Mouse (Mus musculus) stomach, embryonic 16.5 days (tissue): ENCODE data around the gene L3mbtl3. TPM values are rescaled to one million over a fixed set of nuclear protein-coding genes. Genes with fewer than 3 reads are reported as not detected.
A peak's percentile ranks its signal among the peaks of the same experiment; 100 is the strongest.

Source experiments
- ATAC-seq: fragments of 200-750 bp; cut with Nextera tagmentation; 2 replicates; pipeline ENCODE4 v1.8.0; 2017; ENCODE audit warnings: moderate number of reproducible peaks, moderate TSS enrichment; ENCODE audit not compliant: insufficient read depth, low FRiP score
- H3K27ac ChIP-seq: fragments of 300-500 bp; sonication (generic); 2 replicates; pipeline ENCODE4 v1.5.1; 2014; ENCODE audit warnings: low read length
- H3K27me3 ChIP-seq: fragments of 300-500 bp; sonication (generic); 2 replicates; pipeline ENCODE4 v1.6.1; 2014; ENCODE audit warnings: low read length, control low read depth, mixed read lengths; ENCODE audit not compliant: control insufficient read depth, insufficient read depth
- H3K36me3 ChIP-seq: fragments of 300-500 bp; sonication (generic); 2 replicates; pipeline ENCODE4 v1.6.1; 2014; ENCODE audit warnings: low read length; ENCODE audit not compliant: control insufficient read depth, insufficient read depth
- H3K4me1 ChIP-seq: fragments of 300-500 bp; sonication (generic); 2 replicates; pipeline ENCODE4 v1.6.1; 2014; ENCODE audit warnings: low read length, control low read depth, mixed read lengths; ENCODE audit not compliant: control insufficient read depth, insufficient read depth
- H3K4me2 ChIP-seq: fragments of 300-500 bp; sonication (generic); 2 replicates; pipeline ENCODE4 v1.6.1; 2014; ENCODE audit warnings: low read depth, low read length, mixed read lengths
- H3K4me3 ChIP-seq: fragments of 300-500 bp; sonication (generic); replicated peaks from 2 replicates; pipeline ENCODE4 v1.5.1; 2014; ENCODE audit warnings: mild to moderate bottlenecking, low read length
- H3K9ac ChIP-seq: fragments of 300-500 bp; sonication (generic); 2 replicates; pipeline ENCODE4 v1.6.1; 2014; ENCODE audit warnings: low read length
- H3K9me3 ChIP-seq: fragments of 300-500 bp; sonication (generic); replicated peaks from 2 replicates; pipeline ENCODE4 v1.6.1; 2016; ENCODE audit warnings: low read length, control low read depth; ENCODE audit not compliant: control insufficient read depth
- WGBS: fragments of 180-500 bp; shearing (Covaris S2); extraction: QIAGEN DNeasy Blood & Tissue Kit; methylation state at CpG from one replicate; pipeline ENCODE4 v1.1.7; 2014; 5-methylcytosine and 5-hydroxymethylcytosine counted together
- polyA plus RNA-seq: library from polyadenylated mRNA; unstranded; fragments of >200 nt; fragmentation: Nextera tagmentation; extraction: Ambion mirVana; gene quantifications from 2 replicates; pipeline ENCODE4 v1.2.1, GENCODE M21; 2015

Gene L3mbtl3
- polyA plus RNA-seq, 1 experiment from 2014 or later = 11.3 TPM

DNA sequence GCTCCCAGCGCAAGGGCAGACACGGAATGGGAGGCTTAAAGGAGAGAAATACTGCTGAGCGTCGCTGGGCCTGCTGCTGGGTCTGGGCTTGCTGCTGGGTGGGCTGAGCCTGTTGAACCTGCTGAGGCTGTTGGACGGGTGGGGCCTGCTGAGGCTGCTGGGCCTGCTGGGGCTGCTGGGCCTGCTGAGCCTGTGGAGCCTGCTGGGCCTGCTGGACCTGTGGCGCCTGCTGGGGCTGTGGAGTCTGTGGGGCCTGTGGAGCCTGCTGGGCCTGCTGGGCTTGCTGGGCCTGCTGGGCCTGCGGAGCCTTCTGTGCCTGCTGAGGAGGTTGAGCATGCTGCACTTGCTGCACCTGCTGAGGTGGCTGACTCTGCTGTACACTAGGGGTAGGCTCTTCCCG, 95.8 kb downstream of the L3mbtl3 start:
- Histone ChIP-seq H3K27me3 (no peaks in the 10 kb centered on the region), H3K4me2 (no peak overlapping the region), H3K27ac (no peak overlapping the region), H3K9ac (no peak overlapping the region), H3K9me3 (no peaks in the 10 kb centered on the region), H3K4me1 (no peaks in the 10 kb centered on the region), H3K36me3 (peaks cover 10% of the 10 kb centered on the region), H3K4me3 (no peak overlapping the region)
- 64% methylated on average over 8 of the region's 8 CpGs for WGBS
- peak; percentile 85 for ATAC-seq

DNA sequence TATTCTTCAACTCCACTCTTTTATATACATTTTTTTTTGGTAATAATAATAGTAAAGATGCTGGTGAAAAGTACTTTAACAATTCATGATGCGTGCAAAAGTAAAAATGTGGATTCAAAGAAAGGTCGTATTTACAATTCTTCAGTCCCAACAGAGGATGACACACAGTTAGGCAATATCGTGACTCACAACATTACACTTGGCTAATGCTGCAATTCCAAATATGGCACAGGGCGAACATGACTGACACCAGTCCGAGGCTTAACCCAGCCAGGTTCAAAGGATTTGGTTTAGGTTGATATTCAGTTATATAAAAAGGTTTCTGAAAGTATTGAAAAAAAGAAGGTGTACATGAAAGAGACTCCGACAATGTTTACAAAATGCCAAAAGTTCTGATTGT, 100.4 kb downstream of the L3mbtl3 start:
- Histone ChIP-seq H3K4me3 (no peak overlapping the region), H3K36me3 (peaks cover 5% of the 10 kb centered on the region), H3K9ac (no peak overlapping the region), H3K9me3 (no peaks in the 10 kb centered on the region), H3K4me2 (no peak overlapping the region), H3K27me3 (no peaks in the 10 kb centered on the region), H3K27ac (no peak overlapping the region), H3K4me1 (no peaks in the 10 kb centered on the region)
- WGBS = 90% methylated on average over 6 of the region's 6 CpGs
- ATAC-seq = no peak

DNA sequence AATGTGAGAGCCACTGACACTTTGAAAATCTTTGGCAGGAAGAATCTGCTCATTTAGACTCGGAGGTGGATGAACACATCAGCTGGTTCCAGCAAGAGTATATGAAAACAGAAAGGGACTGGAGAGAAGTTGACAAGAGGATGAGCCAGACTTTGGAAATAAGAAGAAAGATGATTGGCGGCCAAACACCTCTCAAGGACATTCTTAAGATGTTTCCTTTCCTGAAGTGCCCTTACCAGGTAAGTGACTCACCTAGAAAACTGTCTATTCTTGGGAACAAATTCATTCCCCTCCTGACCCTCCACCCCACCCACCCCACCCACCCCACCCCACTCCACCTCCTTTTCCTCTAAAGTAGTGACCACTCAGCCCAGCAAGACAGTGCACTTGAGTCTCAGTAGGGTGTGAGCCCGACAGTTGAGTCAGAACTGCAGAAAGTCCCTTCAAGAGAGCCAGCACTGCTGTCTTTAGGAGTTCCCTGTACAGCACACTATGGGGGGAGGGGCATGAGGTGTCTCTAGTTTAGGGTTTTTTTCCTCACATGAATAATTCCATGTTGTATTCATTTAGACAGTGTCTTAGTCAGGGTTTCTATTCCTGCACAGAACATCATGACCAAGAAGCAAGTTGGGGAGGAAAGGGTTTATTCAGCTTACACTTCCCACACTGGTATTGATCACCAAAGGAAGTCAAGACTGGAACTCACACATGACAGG, 111.9 kb downstream of the L3mbtl3 start:
- Histone ChIP-seq H3K27me3 (no peaks in the 10 kb centered on the region), H3K4me1 (no peaks in the 10 kb centered on the region), H3K9ac (no peak overlapping the region), H3K9me3 (no peaks in the 10 kb centered on the region), H3K27ac (no peak overlapping the region), H3K36me3 (no peaks in the 10 kb centered on the region), H3K4me3 (no peak overlapping the region), H3K4me2 (no peak overlapping the region)
- WGBS = 76% methylated on average over 3 of the region's 3 CpGs
- no peak for ATAC-seq

DNA sequence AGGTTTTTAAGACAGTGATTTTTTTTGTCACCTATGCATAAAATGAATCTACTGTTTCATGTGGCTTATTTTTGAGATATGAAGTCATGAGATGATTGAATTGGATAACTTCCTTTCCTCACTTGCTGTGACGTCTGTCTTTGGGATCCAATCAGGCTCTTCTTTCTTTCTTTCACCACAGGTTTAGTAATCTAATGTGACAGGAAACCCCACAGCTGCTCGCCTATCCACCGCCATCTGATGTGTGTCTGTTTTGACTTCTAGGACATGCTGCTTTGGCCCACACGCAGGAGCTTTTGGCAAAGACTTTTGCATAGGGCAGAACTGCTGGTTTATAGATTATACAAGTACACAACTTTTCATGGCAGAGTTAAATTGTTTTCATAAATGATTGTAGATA, 115.9 kb downstream of the L3mbtl3 start:
- no peak overlapping the region for H3K9ac ChIP-seq
- no peak overlapping the region for H3K4me3 ChIP-seq
- ATAC-seq = no peak
- H3K27me3 ChIP-seq = no peaks in the 10 kb centered on the region
- no peak overlapping the region for H3K27ac ChIP-seq
- H3K36me3 ChIP-seq = no peaks in the 10 kb centered on the region
- WGBS = 53% methylated on average over 4 of the region's 4 CpGs
- no peaks in the 10 kb centered on the region for H3K9me3 ChIP-seq
- H3K4me2 ChIP-seq = no peak overlapping the region
- H3K4me1 ChIP-seq = no peaks in the 10 kb centered on the region

GRCm38 (mm10) chr10:26249426-26250165, 126.2 kb downstream of the L3mbtl3 start:
- H3K4me2 ChIP-seq = no peak overlapping the region
- H3K4me3 ChIP-seq = no peak overlapping the region
- H3K4me1 ChIP-seq = no peaks in the 10 kb centered on the region
- ATAC-seq = no peak
- no peaks in the 10 kb centered on the region for H3K36me3 ChIP-seq
- no peaks in the 10 kb centered on the region for H3K9me3 ChIP-seq
- WGBS = 79% methylated on average over 7 of the region's 7 CpGs
- no peak overlapping the region for H3K27ac ChIP-seq
- no peaks in the 10 kb centered on the region for H3K27me3 ChIP-seq
- no peak overlapping the region for H3K9ac ChIP-seq

DNA sequence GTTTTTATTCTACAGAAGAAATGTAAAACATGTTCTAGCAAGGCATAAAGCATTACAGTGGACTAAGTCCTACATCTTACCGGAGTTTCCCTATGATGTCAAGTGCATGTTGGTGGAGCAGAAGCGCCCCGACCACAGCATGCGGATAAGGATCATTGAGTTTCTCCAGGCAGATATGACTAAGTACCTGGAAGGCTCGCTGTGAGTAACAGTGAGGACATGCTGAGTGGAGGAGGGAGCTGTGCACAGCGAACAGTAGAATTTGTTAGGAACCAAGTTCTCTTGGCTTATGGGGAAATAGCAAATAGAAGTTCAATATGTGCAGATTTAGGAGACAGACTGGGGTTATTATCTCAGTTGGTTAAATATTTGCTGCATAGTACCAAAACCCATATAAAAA, 131.3 kb downstream of the L3mbtl3 start:
- no peaks in the 10 kb centered on the region for H3K9me3 ChIP-seq
- H3K4me2 ChIP-seq = no peak overlapping the region
- no peak overlapping the region for H3K4me3 ChIP-seq
- H3K27ac ChIP-seq = no peak overlapping the region
- ATAC-seq = no peak
- 86% methylated on average over 6 of the region's 6 CpGs for WGBS
- H3K27me3 ChIP-seq = no peaks in the 10 kb centered on the region
- H3K36me3 ChIP-seq = no peaks in the 10 kb centered on the region
- H3K9ac ChIP-seq = no peak overlapping the region
- H3K4me1 ChIP-seq = no peaks in the 10 kb centered on the region

DNA sequence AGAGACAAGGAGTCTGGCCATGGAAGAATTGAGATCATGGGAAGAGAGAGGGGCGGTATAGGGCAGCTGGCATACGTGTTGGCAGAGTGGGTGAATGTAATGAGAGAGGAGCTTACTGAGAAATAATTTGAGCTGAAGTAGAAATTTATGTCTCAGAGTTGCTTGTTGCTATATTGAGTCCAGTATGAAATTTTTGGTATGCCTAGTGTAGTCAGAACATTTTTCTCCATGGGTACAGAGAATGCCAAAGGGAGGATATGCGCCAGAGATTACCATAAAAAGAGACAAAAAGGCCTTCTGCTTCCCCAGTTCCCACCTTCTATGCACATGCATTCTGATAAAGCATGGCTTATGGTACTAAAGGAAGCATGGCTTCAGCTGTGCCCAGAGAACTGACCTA, 132.6 kb downstream of the L3mbtl3 start:
- WGBS = 88% methylated on average over 3 of the region's 3 CpGs
- no peak for ATAC-seq

DNA sequence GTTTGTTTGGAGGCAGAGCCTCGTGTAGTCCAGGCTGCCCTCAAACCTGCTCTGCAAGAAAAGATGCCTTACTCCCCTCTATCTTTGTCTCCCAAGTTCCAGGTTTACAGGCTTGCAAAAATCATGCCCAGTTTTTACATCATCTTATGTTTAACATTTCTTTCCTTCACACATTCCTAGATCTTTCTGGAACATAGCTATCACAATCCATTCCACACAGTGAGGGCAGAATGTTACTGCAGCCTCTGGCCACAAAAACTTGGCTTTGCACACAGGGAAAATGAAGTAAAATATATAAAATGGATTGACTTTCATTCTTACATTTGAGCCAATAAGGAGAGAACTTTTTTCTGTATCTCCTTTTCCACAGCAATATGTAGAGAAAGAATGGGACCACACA, 136.7 kb downstream of the L3mbtl3 start:
- H3K9ac ChIP-seq = no peak overlapping the region
- no peaks in the 10 kb centered on the region for H3K4me1 ChIP-seq
- no peaks in the 10 kb centered on the region for H3K9me3 ChIP-seq
- no peaks in the 10 kb centered on the region for H3K36me3 ChIP-seq
- H3K4me2 ChIP-seq = no peak overlapping the region
- WGBS = 37% methylated on average over 1 of the region's 1 CpGs
- no peak for ATAC-seq
- no peak overlapping the region for H3K27ac ChIP-seq
- H3K4me3 ChIP-seq = no peak overlapping the region
- H3K27me3 ChIP-seq = no peaks in the 10 kb centered on the region

More for the DNA sequence above, 132.6 kb downstream of the L3mbtl3 start:
- no peak overlapping the region for H3K4me2 ChIP-seq
- H3K9ac ChIP-seq = no peak overlapping the region
- no peaks in the 10 kb centered on the region for H3K9me3 ChIP-seq
- no peak overlapping the region for H3K4me3 ChIP-seq
- no peaks in the 10 kb centered on the region for H3K4me1 ChIP-seq
- H3K27me3 ChIP-seq = no peaks in the 10 kb centered on the region
- H3K36me3 ChIP-seq = no peaks in the 10 kb centered on the region
- no peak overlapping the region for H3K27ac ChIP-seq

DNA sequence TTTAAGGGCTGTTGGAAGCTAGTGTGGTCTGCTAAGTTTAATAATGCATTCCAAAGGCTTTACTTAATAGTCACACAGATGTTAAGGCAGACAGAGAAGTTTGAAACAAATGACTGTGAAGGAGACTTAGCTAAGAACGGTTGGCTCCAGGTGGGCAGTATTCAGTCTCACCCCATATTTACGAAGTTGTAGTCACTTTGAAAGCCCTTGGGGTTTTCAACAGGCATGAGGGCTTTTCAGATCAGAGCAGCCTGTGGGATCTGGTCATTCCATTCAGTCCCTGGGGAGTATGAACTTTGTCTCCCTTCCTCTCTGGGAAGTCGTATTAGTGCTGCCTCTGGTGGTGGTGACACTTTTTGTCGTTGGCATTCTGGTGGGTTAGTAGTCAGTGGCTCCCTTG, 137.2 kb downstream of the L3mbtl3 start:
- H3K4me1 ChIP-seq = no peaks in the 10 kb centered on the region
- ATAC-seq = no peak
- no peak overlapping the region for H3K9ac ChIP-seq
- no peak overlapping the region for H3K4me2 ChIP-seq
- H3K27me3 ChIP-seq = no peaks in the 10 kb centered on the region
- no peak overlapping the region for H3K27ac ChIP-seq
- H3K9me3 ChIP-seq = no peaks in the 10 kb centered on the region
- 47% methylated on average over 4 of the region's 4 CpGs for WGBS
- H3K4me3 ChIP-seq = no peak overlapping the region
- no peaks in the 10 kb centered on the region for H3K36me3 ChIP-seq
